Mouse (Mus musculus) megakaryocyte, embryonic 14.5 days (primary cell): Measurements from ENCODE around the gene Nacc2.

ENCODE experiments used
- FLI1 ChIP-seq: IDR thresholded peaks from 2 replicates; pipeline ENCODE4 v1.6.1; 2012; ENCODE audit warnings: low read length, inconsistent platforms, mixed read lengths
- GATA1 ChIP-seq: IDR thresholded peaks from 3 replicates; pipeline ENCODE4 v1.6.1; 2012; ENCODE audit warnings: mixed read lengths, low read length, inconsistent platforms, borderline replicate concordance

DNA sequence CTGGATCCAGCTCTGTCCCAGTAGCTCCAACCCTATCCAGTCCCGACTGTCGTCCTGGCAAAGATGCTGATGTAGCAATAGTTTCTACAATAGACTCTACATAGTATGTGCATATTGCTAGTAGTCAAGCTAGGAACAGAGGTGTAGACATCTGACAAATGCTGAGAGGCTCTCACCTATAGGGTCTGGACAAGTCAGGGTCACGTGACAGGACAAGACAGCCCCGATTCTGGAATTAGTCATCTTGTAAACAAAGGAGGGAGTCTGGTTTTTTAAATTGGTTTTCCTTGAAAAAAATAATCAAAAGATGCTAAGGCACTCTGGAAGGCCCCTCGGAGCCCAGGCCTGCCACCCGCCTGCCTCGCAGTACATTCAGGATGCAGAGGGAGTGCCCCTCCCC lies 66.0 kb downstream of the Nacc2 start:
- TF ChIP-seq GATA1 (no peak), FLI1 (no peak)
